Mouse (Mus musculus) heart, postnatal 36 days (tissue): ENCODE results near the gene Tspan5. TPM values are rescaled to one million over a fixed set of nuclear protein-coding genes. Genes with fewer than 3 reads are reported as not detected.

Experiments used
- DNase-seq, 2 experiments: peaks; one replicate each; pipeline ENCODE4 v3.0.0; 2021 to 2022
- intact Hi-C: fragments of 180-260 bp; cut with DNase I; formaldehyde crosslinking; loops from one replicate; pipeline ENCODE4 v1.15.1; 2025
- total RNA-seq, 2 experiments: library from RNA; stranded (reverse); gene quantifications; 2 replicates each; pipeline ENCODE4 v1.2.3; 2021

Tspan5 gene
- total RNA-seq: 1 to 10 TPM; 7.3 to 8.6 TPM

GRCm38 (mm10) chr3:138741649-138742565 is at the start of gene Tspan5:
Tspan5 (plus strand) TSS chr3:138742195.
- intact Hi-C loops: loop anchor here (2.0 to 5.0 kb wide), 4 partner anchors 65 to 333 kb away; partner anchors contain the start of genes Eif4e and Rap1gds1
- peak; percentile 77 to 79 for DNase-seq

- intact Hi-C loops: no loop called here
- DNase-seq: no peak
Measured at GRCm38 (mm10) chr3:138692302-138692701, 49.7 kb upstream of the Tspan5 start.

GRCm38 (mm10) chr3:138703399-138703798 is 38.6 kb upstream of the Tspan5 start:
- intact Hi-C loops: no loop called here
- DNase-seq: no peak

DNA sequence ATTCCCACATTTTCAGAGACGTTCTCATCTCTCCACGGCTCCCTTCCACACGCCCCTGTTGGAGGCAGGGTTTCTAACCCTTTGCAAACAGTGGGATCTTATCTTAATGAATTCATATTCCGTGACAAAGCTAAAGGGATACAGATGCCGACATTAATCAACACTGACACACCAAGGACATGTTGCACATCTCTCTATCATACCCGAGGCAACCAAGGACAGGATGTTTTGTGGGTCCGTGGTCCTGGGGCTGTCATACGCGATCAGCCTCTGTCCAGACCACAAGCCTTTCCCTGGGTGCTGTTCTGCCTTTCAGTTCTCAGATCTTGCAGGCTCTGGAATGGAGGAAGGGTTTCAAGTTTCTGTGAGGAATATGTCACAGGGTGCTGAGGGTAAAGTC is 37.5 kb upstream of the Tspan5 start:
- DNase-seq: no peak
- intact Hi-C loops: no loop called here

DNA sequence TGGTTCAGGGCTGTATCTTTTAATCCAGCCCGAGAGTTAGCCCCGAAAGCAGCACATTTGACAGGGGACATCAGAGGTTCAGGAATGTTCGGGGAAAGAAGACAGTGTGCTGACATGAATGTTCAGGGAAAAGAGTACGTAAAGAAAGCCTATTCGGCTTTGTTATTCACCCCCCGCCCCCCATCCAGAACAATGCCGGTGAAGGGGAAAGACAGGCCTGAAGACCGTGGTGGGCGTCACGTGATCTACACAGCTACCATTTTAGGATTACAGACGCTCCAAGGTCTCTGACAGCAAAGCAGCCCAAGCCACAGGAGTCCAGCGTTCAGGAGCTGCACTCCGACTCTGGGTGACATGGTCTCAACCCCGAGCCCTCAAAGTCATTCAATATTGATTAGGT is 36.1 kb upstream of the Tspan5 start:
- no peak for DNase-seq
- intact Hi-C loops: no loop called here

DNA sequence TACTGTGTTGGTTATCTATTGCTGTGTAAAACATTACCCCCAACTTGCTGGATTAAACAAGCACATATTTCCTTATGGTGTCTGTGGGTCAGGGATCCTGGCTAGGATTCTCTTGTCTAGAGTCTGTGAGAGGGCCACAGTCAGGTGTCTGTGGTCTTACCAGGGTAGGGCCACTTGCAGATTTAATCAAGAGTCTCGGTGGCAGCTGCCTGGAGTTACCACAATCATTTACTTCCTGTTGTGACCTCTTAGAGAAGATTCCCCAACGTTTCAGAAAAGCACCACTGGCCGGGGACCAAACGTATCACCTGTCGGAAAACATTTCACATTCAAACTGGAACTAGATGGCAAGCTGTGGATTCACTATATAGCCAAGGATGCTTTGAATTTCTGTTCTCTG is 32.8 kb upstream of the Tspan5 start:
- no peak for DNase-seq
- intact Hi-C loops: no loop called here

- intact Hi-C loops: no loop called here
Measured at GRCm38 (mm10) chr3:138711971-138712370, 30.0 kb upstream of the Tspan5 start.

DNA sequence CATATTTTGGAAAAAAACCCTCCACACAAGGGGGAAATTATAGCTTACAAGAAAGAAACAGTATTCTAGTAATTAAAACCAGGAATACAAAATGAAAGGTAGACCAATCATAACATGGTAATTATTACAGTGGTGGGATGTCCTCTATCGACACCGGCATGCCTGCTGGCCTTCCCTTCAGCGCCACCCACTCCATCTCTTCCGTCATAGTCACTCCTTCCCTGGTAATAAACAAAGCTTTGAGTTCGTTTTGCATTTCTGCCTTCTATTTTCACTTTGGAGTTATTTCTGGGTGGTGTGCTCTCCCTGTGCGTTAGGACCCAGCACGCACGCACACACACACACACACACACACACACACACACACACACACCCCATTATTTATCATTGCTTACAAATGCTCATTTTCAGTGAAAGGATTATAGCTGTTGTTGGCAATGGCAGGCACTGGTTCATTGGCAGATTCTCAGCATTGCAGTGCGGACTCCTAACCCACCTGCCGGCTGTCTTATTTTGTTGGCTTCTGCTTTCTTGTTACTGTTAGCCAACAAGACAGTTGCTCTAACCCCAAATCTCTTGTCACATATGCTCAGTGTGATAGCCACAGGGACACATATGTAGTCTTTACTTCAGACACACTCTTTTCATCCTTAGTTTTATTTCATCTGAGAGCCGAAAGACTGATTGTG is 29.4 kb upstream of the Tspan5 start:
- intact Hi-C loops: no loop called here

More at GRCm38 (mm10) chr3:138711971-138712370, 30.0 kb upstream of the Tspan5 start:
- DNase-seq: no peak

GRCm38 (mm10) chr3:138713141-138713540 is 28.9 kb upstream of the Tspan5 start:
- DNase-seq: no peak
- intact Hi-C loops: no loop called here

More for the DNA sequence above, 29.4 kb upstream of the Tspan5 start:
- DNase-seq: no peak

- intact Hi-C loops: no loop called here
Measured at GRCm38 (mm10) chr3:138714788-138715187, 27.2 kb upstream of the Tspan5 start.

GRCm38 (mm10) chr3:138715212-138715611 is 26.8 kb upstream of the Tspan5 start:
- intact Hi-C loops: no loop called here
- DNase-seq: no peak

More at GRCm38 (mm10) chr3:138714788-138715187, 27.2 kb upstream of the Tspan5 start:
- no peak for DNase-seq

DNA sequence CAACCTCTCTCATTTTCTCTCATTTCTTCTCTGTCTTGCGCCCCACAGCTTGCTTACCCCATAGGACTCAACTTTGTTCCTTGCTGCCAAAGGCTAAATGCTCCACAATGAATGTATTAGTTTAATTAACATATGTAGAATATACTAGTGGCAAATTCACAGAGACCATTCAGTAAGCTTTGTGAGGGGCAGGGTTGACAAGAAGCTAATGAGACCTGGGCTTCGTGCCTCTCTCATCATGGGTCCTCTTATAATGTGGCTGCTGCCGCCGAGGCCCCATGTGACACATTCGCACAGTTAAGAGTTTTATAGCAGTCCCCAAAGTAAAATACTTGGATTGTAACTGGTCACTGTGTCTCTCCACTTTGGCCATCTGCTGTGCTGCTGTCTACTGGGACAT is 25.0 kb upstream of the Tspan5 start:
- intact Hi-C loops: no loop called here

GRCm38 (mm10) chr3:138722152-138722551 is 19.8 kb upstream of the Tspan5 start:
- intact Hi-C loops: no loop called here
- DNase-seq: no peak

More for the DNA sequence above, 25.0 kb upstream of the Tspan5 start:
- DNase-seq: no peak

DNA sequence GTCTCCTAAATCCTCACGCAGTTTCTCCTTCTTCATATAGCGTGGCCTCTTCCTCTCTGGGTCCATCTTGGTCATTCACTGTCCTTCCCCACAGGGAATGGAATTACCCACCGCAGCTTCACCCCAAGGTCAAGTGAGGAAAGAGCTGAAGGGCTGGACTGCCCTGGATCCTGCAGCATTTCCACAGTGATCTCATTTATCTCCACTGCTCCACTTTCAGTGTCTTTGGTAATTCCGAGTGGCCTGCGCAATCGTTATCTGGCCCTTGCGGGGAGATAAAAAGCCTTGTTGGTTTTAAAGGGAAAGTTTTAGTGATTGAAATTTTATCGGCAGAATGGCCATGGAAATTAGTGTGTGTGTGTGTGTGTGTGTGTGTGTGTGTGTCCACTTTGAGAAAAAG is 14.4 kb upstream of the Tspan5 start:
- intact Hi-C loops: no loop called here
- DNase-seq: no peak

GRCm38 (mm10) chr3:138728840-138729239 is 13.2 kb upstream of the Tspan5 start:
- intact Hi-C loops: no loop called here
- DNase-seq: no peak

GRCm38 (mm10) chr3:138730812-138731211 is 11.2 kb upstream of the Tspan5 start:
- no peak for DNase-seq
- intact Hi-C loops: no loop called here

- DNase-seq: no peak
- intact Hi-C loops: no loop called here
Measured at GRCm38 (mm10) chr3:138735760-138736159, 6.2 kb upstream of the Tspan5 start.

DNA sequence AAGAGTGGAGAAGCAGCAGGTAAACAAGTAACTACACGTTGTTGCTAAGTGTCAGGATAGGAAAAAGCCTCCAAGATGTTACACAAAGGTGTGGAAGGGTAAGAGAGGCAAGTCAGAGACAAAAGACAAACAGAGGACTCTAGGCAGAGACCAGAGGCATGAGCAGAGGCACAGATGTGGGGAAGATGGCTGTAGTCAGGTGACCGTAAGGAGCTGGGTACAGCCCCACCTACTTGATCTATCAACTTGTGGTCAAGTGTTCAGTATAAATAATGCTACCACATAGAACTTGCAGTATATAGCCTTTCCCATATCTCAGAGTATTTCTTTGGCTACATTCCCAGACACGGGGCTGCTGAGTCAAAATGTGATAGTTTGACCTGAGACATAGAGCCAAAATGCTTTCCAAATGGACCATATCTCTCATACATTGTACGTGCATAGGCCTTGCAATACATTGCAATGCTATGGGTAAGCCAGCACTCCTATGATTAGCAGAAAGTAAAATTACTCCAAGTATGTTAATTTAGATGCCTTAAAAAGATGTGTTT is 2.8 kb upstream of the Tspan5 start:
- DNase-seq: no peak
- intact Hi-C loops: no loop called here

DNA sequence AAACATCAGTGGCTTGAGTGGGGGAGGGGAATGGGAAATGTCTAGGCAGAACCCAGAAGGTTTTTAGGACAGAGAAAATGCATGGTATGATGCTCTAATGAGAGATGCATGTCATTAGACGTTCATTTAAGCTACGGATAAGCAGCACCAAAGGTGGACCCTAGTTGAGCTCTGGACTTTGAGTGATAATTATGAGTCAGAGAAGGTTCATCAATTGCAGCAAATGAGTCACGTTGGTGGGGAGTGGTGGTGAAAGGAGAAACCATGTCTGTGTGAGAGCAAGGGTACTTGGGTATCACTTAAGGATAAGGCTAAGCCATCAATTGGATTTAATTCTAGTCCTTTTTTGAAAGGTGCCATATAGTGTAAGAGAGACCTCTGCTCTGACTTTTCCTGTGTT is 1.7 kb upstream of the Tspan5 start:
- intact Hi-C loops: loop anchor here (5.0 kb wide), 2 partner anchors 67 to 213 kb away; partner anchors contain the start of gene Eif4e
- no peak for DNase-seq

DNA sequence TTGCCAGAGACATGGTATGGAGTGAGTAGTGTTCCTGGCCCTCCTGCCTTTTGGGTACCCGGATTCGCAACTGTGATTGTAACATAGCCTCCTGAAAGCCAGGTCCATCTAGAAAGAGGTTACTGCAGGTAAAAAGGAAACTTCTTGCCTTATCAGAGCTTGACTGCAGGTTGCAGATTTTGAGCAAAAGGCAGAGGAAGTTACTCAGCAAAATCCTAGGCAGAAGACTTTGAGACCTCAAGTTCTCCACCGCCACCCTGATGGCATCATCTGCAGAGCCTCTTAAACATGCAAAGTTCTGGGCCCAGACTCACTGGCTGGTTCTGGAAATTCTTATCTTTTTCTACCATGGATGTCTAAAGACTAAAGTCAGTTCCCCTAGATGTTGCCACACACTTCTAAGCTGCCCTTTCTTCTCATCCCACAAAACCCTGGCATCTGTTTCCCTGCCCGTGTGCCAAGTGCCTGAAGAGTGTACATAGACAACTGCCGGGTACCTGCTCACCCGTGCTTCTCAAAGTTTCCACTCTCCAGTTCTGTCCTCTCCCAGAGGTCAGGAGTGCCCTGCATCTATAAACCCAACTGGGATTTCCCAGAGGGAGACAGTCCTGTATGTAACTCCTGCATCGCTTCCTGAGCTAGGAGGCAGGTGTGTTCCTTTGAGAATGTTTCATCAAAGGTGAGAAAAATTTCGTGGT is 1.0 kb upstream of the Tspan5 start:
- no peak for DNase-seq

More for the DNA sequence above, 1.0 kb upstream of the Tspan5 start:
- intact Hi-C loops: loop anchor here (5.0 kb wide), 2 partner anchors 66 to 214 kb away; partner anchors contain the start of gene Eif4e
